Mouse (Mus musculus) brain, embryonic 18.5 days (tissue): ENCODE measurements at regions not wholly inside any gene's neighbourhood (a gene's known extent, or its start where the extent isn't known, plus 50 kb on each side); places are given as distances from the start of the nearest gene placed in this dataset.

Experiments used
- DNase-seq: peaks from one replicate; pipeline ENCODE4 v3.0.0-alpha.2; 2012; ENCODE audit warnings: low read depth, low spot score

DNA sequence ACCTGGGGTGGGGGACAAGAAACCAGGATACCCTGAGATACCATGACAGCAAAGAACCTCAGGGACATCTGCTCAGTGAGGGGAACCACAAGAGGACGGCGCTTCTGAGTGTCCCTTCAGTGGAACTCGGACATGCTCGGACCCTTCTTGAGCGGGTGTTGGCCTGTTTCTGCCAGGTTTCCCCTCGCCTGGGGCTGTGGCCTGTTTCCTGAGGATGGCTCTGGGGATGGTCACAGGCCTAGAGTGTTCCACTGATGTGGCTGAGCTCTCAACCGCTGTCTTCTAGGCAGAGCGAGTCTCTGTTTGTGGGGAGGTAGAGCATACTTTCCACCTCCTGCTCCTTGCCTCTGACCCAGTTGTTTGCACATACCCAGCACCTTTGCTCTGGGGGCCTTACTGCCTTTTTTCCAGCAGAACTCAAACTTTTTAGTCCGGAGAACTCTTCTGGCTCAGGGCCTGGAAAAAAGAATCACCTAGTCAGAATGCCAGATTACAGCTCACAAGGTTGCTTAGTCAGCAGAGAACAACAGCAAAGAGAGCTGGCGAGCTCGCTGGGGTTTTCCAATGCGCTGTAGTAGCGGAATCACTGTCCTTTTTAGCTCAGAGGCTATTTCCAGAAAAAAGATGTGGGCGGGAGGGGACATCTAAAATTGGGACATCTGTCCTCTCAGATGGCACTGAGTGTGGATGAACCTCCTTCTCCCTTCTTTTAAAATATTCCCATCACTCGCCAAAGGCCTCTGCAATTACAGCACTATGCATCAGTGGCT, 65.3 kb downstream of the Med10 start:
- no peak for DNase-seq

DNA sequence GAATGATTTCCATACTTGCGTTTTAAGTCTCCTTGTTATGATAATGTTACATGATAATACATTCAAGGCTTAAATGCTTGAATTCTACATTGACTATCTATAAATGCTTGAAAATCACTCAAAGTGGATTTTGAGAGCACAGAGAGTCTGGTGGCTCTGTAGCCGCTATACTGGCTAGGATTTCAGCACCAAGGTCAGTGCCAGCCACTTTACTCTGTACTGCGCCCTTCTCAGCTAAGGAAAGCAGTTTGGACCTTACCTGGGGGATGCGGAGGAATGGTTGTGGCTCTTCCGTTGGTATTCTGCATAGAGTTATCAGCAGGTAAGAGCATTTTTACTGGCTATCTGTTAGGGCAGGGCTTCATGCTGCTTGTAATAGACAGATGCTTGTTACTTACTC, 94.3 kb downstream of the Med10 start:
- DNase-seq = no peak

DNA sequence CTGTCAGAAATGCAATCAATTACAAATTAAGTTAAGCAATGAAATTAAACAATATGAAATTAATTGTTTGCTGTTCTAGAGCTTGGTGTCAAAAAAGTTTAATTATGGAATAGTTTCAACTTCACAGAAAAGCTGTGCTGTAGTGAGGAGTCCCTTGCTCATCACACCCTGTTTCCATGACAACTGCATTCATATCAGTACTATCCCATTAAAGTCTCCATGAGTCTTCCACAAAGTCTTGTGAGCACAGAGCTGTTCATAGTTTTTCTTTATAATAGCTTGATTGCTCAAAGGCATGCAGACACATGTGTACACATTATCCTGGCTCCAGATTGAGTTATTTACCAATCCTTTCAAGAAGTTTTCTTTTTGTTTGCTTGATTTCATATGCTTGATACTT, 98.9 kb downstream of the Med10 start:
- DNase-seq = no peak

DNA sequence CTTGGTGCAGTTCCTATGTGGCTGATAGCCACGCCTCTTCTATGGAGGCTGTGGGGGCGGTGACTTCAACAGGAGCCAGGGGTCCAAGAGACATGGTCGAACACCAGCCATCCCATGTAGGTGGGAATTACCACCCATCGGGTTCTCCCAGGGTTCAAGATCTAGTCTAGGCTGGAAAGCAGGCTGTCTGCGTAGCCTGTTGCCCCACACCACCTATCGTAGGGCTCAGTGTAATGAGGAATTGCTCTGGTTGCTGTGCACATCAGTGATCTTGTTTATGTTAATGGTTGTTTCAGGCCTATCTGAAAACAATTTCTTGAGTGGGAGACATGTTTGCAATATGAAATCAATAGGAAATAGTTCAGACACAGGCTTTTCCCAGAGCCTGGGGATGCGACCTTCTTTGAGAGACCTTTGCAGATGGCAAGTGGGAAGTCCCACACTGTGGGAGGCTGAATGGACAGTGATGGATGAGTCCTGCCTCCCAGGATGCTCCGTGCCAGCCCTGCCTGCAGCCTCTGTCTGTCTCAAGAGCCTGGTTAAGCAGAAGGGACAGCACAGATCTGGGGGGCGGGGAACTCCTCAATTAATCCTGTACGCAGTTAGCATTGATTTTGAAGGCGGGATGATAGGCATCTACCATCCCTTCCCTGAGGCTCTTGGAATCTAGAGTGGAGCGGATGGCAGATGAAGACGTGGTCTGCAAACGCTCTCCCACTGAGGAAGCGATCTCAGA, 104.8 kb downstream of the Med10 start:
- DNase-seq = no peak

DNA sequence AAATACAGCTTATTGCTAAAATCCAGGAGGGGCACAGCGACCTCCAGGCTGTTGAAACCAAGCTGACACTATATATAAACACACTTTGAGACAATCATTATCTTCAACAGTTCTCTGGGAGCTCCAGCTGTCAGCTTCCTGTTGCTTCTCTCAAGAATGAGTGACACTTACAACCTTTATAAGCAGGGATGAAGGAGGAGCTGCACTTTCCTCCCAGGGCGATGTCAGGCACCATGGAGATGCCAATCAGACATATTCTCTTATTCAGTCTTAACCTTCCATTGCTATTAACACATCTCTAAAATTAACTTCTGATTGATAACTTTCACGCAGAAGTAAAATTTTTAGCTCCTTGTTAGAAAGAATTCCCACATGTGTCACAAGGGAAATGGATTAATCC, 113.6 kb downstream of the Med10 start:
- no peak for DNase-seq

DNA sequence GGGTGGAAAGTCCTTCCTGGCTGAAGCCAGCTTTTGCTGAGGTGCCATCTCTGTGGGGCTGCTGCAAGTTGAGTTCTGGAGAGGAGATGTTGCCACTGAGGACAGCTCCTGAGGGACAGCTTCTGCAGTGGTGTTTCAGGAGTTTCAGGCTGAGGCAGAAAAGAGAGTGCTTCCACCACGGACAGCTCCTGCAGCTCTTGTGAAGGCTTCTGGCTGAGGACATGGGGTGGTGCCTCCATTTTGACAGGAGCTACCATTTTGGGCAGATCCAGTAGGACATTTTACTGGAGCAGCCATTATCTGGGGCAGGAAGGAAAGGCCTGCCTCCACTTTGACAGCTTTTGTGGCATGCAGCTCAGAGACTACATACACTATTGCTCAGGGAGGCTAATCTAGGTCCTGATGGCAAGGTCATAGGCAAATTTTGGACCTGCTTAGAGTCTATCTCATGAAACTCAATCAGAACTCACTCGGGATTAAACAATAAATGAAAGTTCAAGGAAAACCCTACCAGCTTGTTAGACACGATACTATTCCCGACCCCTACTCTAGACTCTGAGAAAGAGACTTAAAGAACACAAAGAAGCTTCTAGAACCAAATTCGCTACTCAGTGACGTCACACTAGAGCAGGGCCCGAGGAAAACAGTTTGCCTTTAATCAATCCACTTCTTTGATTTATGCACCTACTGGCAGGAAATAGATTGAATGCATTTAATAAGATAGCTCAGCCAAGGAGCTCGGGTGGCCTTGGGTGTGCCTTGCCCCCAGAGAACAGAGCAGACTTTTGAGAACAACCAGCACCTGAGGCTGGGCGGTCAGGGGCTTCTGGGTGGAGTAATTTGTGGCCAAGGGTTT, 130.7 kb downstream of the Med10 start:
- DNase-seq = no peak

DNA sequence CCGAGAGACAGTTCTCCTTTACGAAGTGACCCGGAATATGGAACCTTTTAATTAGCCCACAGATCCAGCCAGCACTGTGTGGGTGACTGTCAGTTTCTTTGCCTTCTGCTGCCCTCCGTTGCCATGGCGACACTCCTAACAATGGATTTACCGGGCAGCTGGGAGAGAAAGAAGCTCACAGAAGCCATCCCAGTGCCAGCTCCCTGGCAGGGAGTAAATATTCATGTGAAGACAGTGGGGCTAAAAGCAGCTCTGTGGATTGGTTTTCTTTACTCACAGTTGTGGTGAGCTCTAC, 131.3 kb downstream of the Med10 start:
- peak; percentile 80 for DNase-seq

DNA sequence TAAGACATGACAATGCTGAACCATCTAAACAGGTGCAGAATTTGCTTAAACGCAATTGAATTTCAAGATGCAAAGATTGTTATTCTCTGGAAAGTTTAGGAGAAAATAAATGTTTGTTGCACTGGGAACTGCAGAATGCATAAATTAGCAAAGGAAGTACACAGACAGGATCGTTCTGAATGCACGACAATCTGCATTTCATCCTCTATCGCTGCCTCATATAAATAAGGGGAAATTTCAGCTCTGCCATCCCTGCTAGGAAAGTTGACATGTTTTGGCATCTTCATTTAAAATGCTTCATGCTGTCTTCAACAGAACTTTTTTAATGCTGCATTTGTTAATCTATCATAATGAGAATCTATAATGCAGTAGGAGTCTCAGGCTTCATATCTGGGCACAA, 137.6 kb downstream of the Med10 start:
- DNase-seq = no peak

DNA sequence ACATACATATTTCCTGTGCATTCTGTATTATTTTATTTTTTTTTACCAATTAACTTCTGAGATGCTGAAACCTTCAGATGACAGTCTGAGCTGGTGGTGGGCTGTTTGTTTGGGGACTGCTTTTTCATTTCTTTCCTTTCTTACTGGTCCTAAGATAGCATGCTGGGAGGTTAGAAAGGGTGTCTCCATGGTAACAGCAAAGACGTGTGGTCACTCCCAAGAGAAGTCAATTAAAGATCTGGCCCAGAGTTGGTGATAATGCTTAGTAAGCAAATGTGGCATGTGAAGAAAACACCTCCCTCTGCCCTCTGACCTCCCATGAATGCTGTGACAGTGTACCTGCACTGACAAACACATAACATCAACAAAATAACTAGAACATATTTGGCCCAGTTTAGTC, 142.5 kb downstream of the Med10 start:
- no peak for DNase-seq

DNA sequence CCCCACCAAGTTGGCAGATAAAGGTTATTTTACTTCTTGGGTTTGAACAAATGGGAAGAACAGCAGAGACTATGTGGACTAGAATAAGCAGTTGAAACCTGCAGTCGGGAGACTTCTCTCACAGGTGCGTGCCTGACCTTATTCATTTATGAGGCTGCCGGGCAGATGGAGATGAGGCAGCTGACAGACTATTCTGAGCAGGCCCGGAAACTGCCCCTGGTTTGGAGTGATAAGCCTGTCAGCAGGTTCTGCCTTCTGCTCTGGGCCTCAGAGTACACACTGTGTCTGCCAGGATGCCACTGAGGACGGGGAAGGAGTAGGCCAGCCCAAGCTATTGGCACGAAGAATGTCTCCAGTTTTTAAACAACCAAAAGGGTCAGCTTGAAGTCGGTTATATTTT, 144.4 kb downstream of the Med10 start:
- no peak for DNase-seq

DNA sequence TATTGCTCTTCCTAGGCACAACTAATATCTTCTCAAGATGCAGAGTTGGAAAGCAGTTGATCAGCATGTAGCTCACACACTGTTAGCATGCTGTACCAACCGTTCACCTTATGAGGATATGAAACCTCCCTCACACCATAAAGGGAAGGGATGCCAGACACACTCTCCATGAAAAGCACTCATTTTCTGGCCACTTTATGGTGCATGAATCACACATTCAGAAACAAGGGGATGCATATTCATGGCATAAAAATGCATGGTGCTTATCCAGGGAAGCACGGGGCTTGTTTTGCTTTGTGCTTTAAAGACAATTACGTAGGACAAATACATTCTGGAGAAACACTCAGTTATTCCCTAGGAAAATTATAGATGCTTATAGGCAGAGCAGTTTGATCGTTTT, 149.9 kb downstream of the Med10 start:
- no peak for DNase-seq

DNA sequence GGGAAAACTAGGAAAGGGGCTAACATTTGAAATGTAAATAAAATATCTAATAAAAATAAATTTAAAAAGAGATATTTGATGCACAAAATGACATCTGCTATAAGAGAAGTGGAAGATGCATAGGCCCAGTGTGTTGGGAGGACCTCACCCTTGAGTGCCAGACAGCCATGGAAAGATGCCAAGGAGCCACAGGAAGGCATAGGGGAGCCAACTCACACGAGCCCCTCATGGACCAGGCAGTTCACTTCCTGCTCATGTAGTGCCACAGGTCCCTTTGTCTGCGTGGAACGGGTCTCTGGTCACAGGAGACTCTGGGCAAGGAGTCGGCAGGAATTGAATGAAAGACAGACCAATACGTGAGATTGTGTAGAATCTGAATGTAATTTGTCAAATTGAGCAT, 152.0 kb downstream of the Med10 start:
- no peak for DNase-seq

DNA sequence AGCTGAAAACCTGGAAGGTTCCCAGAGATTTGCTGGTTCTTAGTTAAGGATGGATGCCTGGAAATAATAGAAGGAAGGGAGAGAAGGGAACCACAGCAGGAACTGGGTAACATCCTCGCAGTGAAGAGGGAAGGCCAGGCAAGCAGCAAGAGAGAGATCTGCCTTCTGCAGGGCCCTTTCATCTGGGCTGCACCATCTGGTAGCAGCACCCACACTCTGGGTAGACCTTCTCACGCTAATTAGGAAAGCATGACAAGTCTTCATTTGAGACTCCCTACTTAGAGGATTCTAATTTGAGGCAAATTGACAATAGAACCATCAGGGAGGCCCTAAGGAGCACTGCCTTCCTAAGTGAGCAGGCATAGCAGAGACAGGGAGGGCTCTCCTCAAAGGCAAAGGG, 153.3 kb downstream of the Med10 start:
- no peak for DNase-seq

DNA sequence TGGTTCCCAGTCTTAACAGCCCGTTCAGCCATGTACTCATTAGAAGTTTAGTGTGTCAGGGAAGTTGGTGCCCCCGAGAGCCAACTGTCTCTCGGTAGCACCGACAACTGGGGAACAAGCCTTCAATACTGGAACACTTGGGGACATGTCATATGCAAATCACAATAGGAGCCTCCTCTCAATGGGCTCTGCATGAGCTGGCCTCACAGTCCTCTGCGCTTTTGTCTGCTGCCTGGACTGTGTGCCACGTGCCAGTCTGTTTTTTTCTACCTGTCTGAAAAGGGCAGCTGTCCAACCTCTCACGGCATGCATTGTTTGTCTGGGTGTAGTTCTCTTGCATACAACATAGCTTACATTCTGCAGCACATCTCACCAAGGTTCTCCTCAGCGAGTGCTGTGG, 161.7 kb downstream of the Med10 start:
- no peak for DNase-seq

DNA sequence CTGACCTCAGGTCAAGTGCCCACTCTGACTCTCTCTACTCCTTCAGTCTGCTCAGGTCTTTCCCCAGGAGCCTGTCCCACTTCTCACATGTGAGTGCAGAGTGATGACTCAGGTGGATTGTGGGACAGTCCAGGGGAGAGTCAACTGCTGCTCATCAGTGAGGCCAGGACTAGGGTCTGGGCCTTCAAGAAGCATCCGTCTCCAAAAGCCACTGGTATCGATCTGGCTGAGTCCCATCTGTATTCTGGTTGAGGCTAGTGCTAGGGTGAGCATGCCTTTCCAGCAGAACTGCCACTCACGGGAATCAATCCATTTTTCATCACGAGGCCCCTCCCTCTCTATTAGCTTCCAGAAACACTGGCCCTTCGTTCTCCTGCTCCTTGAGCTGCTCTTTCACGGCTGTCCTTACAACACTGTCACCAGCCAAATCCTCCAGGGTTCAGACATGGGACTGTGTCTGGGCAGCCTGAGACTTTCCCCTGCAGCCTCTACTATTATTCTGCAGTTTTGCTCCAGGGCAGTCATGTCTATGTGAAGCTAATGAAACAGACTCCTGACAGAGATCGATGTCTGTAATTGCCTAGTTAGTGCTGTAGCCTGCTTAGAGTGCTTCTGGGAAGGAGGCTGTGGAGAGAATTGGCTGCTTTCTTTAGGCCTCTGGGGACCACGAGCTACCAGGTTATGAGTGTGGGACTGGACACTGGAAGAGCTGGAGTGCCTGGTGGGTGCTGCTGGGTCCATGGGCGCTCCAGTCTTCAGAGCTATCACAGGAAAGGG, 169.3 kb downstream of the Med10 start:
- DNase-seq = no peak

DNA sequence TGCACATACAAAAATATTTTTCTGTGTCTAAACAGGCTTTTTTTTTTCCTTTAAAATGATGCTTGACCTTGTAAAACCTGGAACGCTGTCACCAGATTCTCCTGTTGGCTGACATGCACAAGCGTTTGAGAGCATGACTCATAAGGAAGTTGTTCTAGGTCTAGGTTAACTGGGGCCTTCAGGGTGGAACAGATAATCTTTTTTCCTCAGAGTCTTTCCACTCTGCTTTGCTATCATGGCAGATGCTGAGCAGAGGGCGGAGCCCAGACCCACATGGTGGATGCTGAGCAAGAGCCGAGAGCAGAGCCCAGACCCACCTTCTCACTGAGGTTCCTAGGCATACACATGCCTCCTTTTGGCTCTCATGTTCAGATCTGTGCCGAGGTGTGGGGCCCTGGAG, 172.6 kb downstream of the Med10 start:
- no peak for DNase-seq

DNA sequence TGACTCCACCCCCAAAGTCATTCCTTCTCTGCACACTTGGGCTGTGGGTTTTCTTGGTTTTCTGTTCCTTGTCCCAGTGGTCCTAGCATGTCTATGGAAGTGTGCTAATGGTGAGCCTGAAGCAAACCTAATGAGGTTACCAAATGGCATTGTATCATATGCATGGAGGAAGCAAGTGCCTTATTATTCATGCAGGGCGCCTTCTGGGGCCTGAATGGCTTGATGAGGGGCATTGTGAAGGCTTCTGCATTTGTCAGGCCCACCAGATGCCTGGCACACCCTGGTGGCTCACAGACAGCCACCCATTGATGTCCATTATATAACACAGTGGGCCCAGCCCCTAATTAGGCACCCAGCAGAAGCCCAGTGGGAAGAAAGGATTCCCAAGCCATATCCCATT, 182.0 kb downstream of the Med10 start:
- no peak for DNase-seq

DNA sequence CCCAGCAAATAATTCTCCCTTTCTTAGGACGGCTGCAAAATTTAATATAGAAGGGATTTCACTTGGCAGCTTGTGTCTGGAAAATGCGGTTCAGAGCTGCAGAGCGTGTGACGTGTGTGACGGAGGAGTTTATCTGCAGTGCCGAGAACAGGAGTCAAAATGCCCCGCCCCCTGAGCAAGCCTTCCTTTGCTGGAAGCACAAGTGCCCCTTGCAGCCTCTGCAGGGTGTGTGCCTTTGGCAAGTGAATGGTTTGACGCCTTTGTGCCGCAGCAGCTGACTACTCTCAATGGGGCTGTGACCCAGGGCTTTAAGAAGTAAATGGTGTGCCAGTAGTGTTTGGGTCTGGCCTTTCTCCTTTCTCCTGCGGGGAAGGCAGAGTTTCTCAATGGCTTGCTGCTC, 185.0 kb downstream of the Med10 start:
- DNase-seq = no peak

DNA sequence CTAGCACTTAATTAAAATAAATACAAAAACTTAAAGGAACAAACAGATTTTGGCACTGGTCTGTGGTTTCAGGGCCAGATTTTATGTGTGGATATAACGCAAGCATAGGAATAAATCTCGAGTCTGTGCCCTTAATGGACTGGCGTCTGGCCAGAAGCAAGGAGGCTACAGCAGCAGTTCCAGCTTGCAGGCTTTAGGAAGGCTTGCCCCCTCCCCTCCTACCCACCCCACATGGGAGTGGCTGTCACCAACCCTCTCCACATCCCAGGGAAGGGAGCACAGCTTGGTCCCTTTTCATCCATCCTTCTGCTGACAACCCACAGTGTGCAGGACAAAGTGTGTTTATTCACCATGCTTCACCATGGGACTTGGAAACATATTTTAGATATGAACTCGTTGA, 186.1 kb downstream of the Med10 start:
- no peak for DNase-seq

DNA sequence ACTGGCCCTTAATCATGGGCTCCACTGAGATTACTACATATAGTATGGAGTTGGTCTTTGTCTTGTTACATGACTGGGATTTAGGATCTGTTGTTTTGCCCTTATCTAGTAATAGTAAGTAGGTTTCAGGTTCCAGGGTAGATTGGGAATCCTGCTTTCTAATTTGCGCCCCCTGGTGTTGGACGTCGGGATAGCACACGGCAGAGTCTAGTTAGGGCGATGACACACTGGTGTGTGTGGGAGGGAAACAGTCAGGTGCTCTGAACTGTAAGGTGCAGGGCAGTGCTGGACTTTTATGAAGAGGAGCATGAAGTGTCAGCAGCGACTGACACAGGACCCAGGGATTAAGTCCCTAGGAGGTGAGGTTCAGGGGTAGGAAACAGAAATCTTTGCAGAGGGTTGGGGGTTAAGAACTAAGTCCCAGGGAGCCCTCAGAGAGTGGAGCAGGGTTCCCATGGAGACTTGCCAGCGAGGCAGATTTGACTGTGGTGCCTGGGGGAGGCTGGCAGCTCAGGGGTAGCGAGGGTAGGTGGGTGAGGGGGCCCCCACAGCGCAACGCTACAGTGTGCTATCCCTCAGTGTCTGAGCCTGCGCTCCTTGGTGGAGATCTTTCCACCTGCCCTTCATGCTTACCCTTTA, 189.2 kb downstream of the Med10 start:
- no peak for DNase-seq

DNA sequence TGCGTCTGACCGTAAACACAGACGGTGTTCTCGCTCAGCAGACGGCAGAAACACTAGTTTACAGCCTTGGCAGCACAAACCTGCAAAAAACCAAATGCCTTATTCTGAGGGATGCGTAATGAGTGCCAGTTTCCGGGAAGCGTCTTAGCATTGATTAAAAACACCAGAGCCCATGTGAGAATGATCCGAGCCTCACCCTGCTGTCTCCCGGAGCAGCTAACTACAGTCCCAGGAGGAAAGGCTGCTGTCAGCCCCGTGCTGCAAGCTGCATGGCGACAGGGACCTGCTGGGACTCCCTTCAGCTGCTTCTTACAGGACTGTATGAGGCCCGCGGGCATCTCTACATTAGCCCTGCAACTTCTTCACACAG, 189.7 kb downstream of the Med10 start:
- DNase-seq = peak; percentile 39

DNA sequence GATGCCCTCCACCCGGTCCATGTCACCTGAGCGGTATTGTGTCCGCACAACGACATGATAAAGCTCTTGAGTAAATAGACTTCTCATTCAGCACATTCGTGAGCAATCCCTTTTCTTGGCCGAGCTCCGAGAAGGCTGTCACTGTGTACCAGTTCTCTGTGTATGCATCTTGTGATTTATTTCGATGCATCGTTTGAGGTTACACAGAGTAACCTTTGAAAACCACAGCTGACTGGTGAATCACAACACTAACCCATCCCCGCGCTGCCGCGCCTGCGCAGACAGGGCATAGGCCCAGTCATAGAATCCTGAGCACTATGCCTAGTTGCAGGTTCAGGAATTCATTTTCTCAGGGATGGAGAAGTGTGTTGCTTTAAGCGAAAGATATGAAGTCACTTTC, 201.4 kb downstream of the Med10 start:
- DNase-seq = no peak
